Mouse (Mus musculus) urinary bladder, postnatal 4 days (tissue): ENCODE results near the gene Gm21865.
"Not testable (repeated sequence)": the region's sequence is repeated elsewhere in the genome, so short reads cannot be mapped to it uniquely, and the experiment has no call there.

ENCODE experiments used
- DNase-seq, 2 experiments: peaks; one replicate each; pipeline ENCODE4 v3.0.0; 2021 to 2022; ENCODE audit warnings: low spot score in 2 of 2

Gm21865 gene

DNA sequence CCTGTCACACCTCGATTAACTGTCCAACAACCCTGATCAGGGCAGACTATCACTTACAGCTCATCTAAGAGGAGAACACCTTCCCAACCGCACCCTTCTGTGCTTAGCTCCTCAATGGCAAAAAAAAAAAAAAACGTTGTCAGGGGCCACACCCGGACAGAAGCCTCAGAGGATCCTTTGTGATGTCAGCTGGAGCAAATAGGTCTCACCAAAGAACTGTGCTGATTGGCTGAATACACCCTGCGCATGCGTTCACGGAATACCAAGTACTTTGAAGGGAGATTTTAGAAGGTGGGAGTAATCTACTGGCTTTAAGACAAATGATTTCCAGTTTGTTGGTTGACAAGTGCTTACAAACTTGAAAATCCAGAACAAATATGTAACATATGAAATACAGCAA is at the start of gene Gm21865:
TSS of gene Gm21865 (minus strand) at position 101 of the 400 bp plus-strand sequence.
- DNase-seq = not testable (repeated sequence)
